Mouse (Mus musculus) stomach, embryonic 14.5 days (tissue): ENCODE measurements around the gene Olfr811. TPM values are rescaled to one million over a fixed set of nuclear protein-coding genes. Genes with fewer than 3 reads are reported as not detected.

ENCODE experiments used
- ATAC-seq: fragments of 200-750 bp; cut with Nextera tagmentation; 2 replicates; pipeline ENCODE4 v1.8.0; 2017; ENCODE audit warnings: low read depth, moderate TSS enrichment; ENCODE audit not compliant: insufficient number of reproducible peaks, insufficient read depth, low FRiP score
- H3K27ac ChIP-seq: fragments of 300-500 bp; sonication (generic); 2 replicates; pipeline ENCODE4 v1.5.1; 2014; ENCODE audit warnings: mild to moderate bottlenecking, low read length, moderate library complexity, mixed read lengths
- H3K27me3 ChIP-seq: fragments of 300-500 bp; sonication (generic); 2 replicates; pipeline ENCODE4 v1.6.1; 2014; ENCODE audit warnings: low read length, control low read depth, mixed read lengths; ENCODE audit not compliant: control insufficient read depth, insufficient read depth
- H3K36me3 ChIP-seq: fragments of 300-500 bp; sonication (generic); 2 replicates; pipeline ENCODE4 v1.6.1; 2014; ENCODE audit warnings: mild to moderate bottlenecking, control low read depth, low read length, moderate library complexity, mixed read lengths; ENCODE audit not compliant: control insufficient read depth, insufficient read depth
- H3K4me1 ChIP-seq: fragments of 300-500 bp; sonication (generic); 2 replicates; pipeline ENCODE4 v1.6.1; 2014; ENCODE audit warnings: low read length, control low read depth, mixed read lengths; ENCODE audit not compliant: control insufficient read depth, insufficient read depth
- H3K4me2 ChIP-seq: fragments of 300-500 bp; sonication (generic); replicated peaks from 2 replicates; pipeline ENCODE4 v1.6.1; 2014; ENCODE audit warnings: low read depth, low read length, control low read depth
- H3K4me3 ChIP-seq: fragments of 300-500 bp; sonication (generic); 2 replicates; pipeline ENCODE4 v1.5.1; 2014; ENCODE audit warnings: low read depth, low read length, control low read depth
- H3K9ac ChIP-seq: fragments of 300-500 bp; sonication (generic); replicated peaks from 2 replicates; pipeline ENCODE4 v1.6.1; 2014; ENCODE audit warnings: low read depth, mild to moderate bottlenecking, control low read depth, low read length, moderate library complexity, mixed read lengths
- H3K9me3 ChIP-seq: fragments of 300-500 bp; sonication (generic); 2 replicates; pipeline ENCODE4 v1.6.1; 2016; ENCODE audit warnings: low read depth, low read length, control low read depth; ENCODE audit not compliant: control insufficient read depth
- WGBS: fragments of 180-500 bp; shearing (Covaris S2); extraction: QIAGEN DNeasy Blood & Tissue Kit; methylation state at CpG from one replicate; pipeline ENCODE4 v1.1.7; 2014; 5-methylcytosine and 5-hydroxymethylcytosine counted together
- polyA plus RNA-seq: library from polyadenylated mRNA; unstranded; fragments of >200 nt; fragmentation: Nextera tagmentation; extraction: Ambion mirVana; gene quantifications from 2 replicates; pipeline ENCODE4 v1.2.1, GENCODE M21; 2014

Gene Olfr811
- polyA plus RNA-seq, result not detected in 2 replicates

DNA sequence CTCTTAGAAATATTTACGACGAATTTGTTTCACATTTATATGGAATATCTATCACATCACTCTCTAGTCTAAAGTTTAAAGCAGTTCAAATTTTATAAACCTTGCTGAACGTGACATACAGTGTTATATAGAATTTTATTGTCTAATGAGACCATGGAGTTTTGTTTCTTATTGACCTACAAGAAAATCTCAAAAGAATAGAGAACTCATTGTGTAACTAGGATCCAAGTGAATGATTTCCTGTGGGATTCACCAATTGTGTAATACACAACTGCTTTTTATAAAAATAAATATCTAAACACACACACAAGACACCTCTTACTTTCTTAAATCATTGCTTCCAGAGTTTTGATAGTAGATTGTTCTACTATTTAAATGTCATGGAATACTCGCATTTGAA lies at the start of gene Olfr811:
Olfr811 (minus strand) TSS at position 101 of the 400 bp plus-strand sequence.
- 82% methylated on average over 4 of the region's 4 CpGs for WGBS

DNA sequence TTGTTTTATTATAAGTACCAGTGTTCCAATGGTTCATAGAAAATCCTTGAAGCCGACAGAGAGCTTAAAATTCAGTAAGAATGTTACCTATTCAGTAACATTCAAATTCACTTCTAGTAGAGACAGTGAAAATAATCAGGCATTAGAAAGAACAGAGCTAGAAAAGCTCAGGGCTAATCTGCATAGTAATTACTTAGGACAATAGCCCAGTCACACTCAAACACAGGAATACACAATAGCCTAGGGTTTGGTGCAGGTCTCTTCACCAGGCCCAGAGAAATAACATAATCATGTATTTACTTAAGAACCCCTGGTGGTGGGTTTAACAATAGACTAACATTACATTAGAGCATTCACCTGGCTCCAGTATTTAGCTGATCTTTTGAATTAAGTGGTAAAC lies 43.1 kb upstream of the Olfr811 start:
- H3K9ac ChIP-seq, result no peak overlapping the region
- WGBS, result 84% methylated on average over 1 of the region's 1 CpGs
- no peaks in the 10 kb centered on the region for H3K36me3 ChIP-seq
- H3K9me3 ChIP-seq, result no peaks in the 10 kb centered on the region
- no peak overlapping the region for H3K4me3 ChIP-seq
- H3K27ac ChIP-seq, result no peak overlapping the region
- no peak overlapping the region for H3K4me2 ChIP-seq
- H3K27me3 ChIP-seq, result no peaks in the 10 kb centered on the region
- H3K4me1 ChIP-seq, result no peaks in the 10 kb centered on the region
- no peak for ATAC-seq

More for the DNA sequence above, at the start of gene Olfr811:
- Histone ChIP-seq H3K9ac (no peak within 1 kb of the TSS), H3K36me3 (no peaks in the 10 kb centered on the region), H3K4me2 (no peak within 1 kb of the TSS), H3K27me3 (no peaks in the 10 kb centered on the region), H3K4me3 (no peak within 1 kb of the TSS), H3K4me1 (no peaks in the 10 kb centered on the region), H3K27ac (no peak within 1 kb of the TSS), H3K9me3 (no peaks in the 10 kb centered on the region)
- no peak for ATAC-seq

DNA sequence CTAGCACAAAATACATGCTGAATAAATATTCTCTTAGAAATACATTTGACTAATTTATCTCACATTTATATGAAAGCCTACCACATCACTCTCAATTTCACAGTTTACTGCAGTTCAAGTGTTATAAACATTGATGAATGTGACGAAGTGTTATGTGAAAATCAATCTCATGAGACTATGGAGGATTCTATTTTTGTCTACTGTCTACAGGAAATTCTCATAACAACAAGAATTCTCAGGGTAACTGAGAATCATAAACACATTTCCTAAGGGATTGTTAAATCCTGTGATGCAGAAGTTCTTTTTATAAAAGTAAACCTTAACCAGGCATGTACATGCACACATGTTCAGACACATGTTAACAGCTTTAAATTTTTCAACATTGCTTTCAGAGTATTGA lies 41.8 kb upstream of the Olfr811 start, which contains the start of gene Olfr812:
Olfr812 (minus strand) TSS at position 101 of the 400 bp plus-strand sequence.
- Histone ChIP-seq H3K4me2 (no peak within 1 kb of the TSS), H3K4me3 (no peak within 1 kb of the TSS), H3K4me1 (no peaks in the 10 kb centered on the region), H3K9me3 (no peaks in the 10 kb centered on the region), H3K36me3 (no peaks in the 10 kb centered on the region), H3K27me3 (no peaks in the 10 kb centered on the region), H3K27ac (no peak within 1 kb of the TSS), H3K9ac (no peak within 1 kb of the TSS)
- 56% methylated on average over 1 of the region's 1 CpGs for WGBS
- ATAC-seq, result no peak

GRCm38 (mm10) chr10:129794817-129795216 lies 9.4 kb downstream of the Olfr811 start, which contains the start of gene Olfr810:
Olfr810 (minus strand) TSS chr10:129794917.
- H3K4me2 ChIP-seq, result no peak within 1 kb of the TSS
- no peak for ATAC-seq

DNA sequence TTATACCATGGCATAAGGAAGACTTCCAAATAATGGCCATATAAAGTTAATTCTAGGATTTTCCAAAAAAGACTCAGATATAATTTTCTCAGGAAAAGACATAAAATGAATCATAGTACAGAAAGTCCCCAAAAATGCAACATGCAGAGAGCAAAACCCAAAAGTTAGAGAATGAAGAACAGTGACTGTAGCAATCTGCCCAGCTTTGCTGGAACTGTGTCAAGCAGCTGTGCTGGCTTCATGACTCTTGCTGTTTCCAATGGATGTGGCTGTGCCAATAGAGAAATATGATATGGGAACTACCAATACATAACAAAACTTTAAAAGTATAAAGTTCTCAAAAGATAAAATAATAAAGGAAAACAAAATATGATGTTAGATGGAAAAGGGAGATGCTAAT lies 26.1 kb downstream of the Olfr811 start:
- Histone ChIP-seq H3K4me1 (no peaks in the 10 kb centered on the region), H3K27me3 (no peaks in the 10 kb centered on the region), H3K36me3 (no peaks in the 10 kb centered on the region), H3K4me2 (no peak overlapping the region), H3K9me3 (no peaks in the 10 kb centered on the region), H3K4me3 (no peak overlapping the region), H3K9ac (no peak overlapping the region), H3K27ac (no peak overlapping the region)
- no peak for ATAC-seq

More at GRCm38 (mm10) chr10:129794817-129795216, 9.4 kb downstream of the Olfr811 start, which contains the start of gene Olfr810:
- H3K9me3 ChIP-seq, result no peaks in the 10 kb centered on the region
- no peaks in the 10 kb centered on the region for H3K27me3 ChIP-seq
- H3K9ac ChIP-seq, result no peak within 1 kb of the TSS
- no peak within 1 kb of the TSS for H3K27ac ChIP-seq
- H3K4me1 ChIP-seq, result no peaks in the 10 kb centered on the region
- H3K36me3 ChIP-seq, result no peaks in the 10 kb centered on the region
- no peak within 1 kb of the TSS for H3K4me3 ChIP-seq

DNA sequence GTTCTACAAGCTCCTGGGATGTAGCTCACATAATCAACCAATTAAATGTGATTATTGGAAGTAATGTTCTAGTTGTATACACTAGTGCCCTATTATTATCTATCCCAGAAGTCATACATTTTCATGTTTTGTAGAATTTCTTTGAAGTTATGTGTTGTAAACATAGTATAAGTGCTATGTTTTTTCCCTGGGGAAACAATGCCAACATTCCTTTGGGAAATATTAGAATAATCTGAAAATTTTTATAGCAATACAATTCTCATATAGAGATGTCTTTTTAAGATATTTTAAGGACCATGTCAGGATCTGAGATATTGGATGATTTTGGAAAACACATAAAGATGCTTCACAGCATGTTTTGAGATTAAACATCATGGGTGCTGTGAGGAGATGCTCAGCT lies 29.9 kb downstream of the Olfr811 start, which contains the start of gene Olfr809:
Olfr809 (plus strand) TSS at position 301 of the 400 bp plus-strand sequence.
- Histone ChIP-seq H3K36me3 (no peaks in the 10 kb centered on the region), H3K27ac (no peak within 1 kb of the TSS), H3K9me3 (no peaks in the 10 kb centered on the region), H3K9ac (no peak within 1 kb of the TSS), H3K4me1 (no peaks in the 10 kb centered on the region), H3K4me3 (no peak within 1 kb of the TSS), H3K4me2 (no peak within 1 kb of the TSS), H3K27me3 (no peaks in the 10 kb centered on the region)
- no peak for ATAC-seq

DNA sequence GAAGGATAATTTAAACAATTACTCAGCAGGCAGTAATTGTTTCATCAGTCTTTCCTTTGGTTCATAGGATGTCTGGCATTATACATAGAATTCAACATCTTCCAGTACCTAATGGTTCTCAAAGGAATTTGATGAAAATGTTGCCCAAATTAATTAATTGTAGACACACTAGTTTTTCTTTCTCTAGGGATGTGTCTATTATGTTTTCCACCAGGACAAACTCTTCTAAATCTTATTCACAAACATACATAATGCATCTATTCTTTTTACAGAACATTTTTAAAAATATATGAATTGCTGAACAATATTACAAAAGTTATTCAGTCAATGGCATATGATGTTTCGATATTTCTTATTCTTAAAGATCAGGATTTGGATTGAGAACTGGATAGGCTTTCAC lies 39.0 kb downstream of the Olfr811 start, which contains the start of gene Olfr808:
Olfr808 (plus strand) TSS at position 301 of the 400 bp plus-strand sequence.
- H3K4me1 ChIP-seq, result no peaks in the 10 kb centered on the region
- no peak within 1 kb of the TSS for H3K4me2 ChIP-seq
- no peaks in the 10 kb centered on the region for H3K36me3 ChIP-seq
- no peak within 1 kb of the TSS for H3K9ac ChIP-seq
- H3K27me3 ChIP-seq, result no peaks in the 10 kb centered on the region
- H3K9me3 ChIP-seq, result no peaks in the 10 kb centered on the region
- no peak within 1 kb of the TSS for H3K4me3 ChIP-seq
- 87% methylated on average over 1 of the region's 1 CpGs for WGBS
- ATAC-seq, result no peak
- no peak within 1 kb of the TSS for H3K27ac ChIP-seq

- ATAC-seq, result no peak
- Histone ChIP-seq H3K9ac (no peak within 1 kb of the TSS), H3K27me3 (no peaks in the 10 kb centered on the region), H3K9me3 (no peaks in the 10 kb centered on the region), H3K4me2 (no peak within 1 kb of the TSS), H3K36me3 (no peaks in the 10 kb centered on the region), H3K27ac (no peak within 1 kb of the TSS), H3K4me3 (no peak within 1 kb of the TSS), H3K4me1 (no peaks in the 10 kb centered on the region)
- 87% methylated on average over 1 of the region's 1 CpGs for WGBS
Measured at GRCm38 (mm10) chr10:129757693-129758092, 46.5 kb downstream of the Olfr811 start, which contains the start of gene Olfr807. Olfr807 (minus strand) TSS chr10:129757793.
